Mouse (Mus musculus): ENCODE measurements around the gene Sardh.

Sardh gene

DNA sequence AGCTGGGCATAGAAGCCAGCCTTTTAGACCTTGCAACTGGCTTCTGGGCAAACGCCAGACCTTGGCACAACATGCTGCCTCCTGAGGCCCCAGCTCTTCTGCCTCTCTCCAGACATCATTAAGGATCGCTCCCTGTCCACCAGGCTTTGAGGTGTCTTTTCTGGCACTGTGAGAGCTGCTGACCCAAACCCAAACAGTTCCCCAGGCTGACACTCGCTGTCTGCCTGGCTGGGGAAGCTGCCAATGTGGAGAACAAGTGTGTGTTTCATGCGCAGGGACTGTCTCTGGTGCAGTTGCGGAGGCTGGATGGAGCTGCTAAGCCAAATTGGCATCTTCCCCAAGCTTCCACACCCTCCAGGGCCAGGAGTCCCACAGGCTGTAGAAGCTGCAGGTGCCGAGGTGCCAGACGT is 25.1 kb downstream of the Sardh start:
- DNase-seq = no peak

DNA sequence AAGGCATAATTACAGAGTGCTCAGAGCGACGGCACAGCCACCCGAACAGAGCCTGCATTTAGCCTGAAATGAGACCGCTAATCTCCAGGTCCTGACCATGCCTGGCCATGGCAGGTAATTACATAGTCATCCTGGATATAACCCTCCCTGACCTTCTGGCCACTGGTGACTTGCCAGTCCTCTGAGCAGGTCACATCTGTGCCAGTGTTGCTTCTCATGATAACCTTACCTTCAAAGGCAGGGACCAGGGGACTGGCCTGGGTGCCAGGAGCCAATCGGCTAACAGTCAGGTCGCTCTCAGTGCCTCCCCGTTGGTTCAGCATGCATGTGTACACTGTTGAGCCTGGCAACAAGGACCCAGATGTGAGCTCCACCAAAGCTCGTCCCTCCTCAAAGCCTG is 29.6 kb downstream of the Sardh start:
- no peak for DNase-seq

DNA sequence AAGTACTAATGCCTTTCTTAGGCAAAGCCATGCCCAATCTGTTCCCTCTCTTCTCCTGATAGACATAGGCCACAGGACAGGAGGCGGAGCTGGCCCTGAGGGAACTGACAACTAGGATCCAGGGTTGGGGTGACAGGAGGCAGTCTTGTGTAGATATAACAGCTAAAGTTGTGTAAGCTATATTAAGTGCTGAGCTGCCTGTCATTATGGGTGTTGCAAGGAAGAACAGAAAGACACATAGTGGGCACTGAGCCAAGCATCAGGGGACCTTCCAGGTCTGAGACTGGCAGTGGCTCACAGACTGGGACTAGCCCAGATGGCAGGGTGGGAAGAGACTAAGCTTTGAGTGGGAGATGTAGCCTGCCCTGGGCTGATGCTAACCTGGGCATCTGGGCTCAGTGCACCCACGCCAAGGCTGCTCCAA is 30.0 kb downstream of the Sardh start:
- DNase-seq = no peak

DNA sequence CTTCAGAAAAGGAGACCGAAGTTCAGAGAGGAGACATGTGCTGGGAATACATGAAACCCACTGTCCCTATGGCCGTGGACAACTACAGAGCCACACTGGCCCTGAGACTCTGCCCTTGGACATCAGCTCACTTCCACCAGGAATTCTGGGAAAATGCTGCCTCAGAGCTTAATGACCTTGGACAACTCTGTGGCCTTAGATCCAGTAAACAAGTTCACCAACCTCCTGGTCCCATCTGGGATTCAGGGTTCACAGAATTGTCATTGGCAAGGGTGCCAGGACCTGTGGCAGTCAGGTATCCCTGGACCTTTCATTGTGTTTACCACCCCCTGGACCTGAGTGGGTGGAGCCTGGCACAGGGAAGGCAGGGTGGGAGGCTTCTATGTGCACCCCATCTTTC is 32.6 kb downstream of the Sardh start:
- no peak for DNase-seq

DNA sequence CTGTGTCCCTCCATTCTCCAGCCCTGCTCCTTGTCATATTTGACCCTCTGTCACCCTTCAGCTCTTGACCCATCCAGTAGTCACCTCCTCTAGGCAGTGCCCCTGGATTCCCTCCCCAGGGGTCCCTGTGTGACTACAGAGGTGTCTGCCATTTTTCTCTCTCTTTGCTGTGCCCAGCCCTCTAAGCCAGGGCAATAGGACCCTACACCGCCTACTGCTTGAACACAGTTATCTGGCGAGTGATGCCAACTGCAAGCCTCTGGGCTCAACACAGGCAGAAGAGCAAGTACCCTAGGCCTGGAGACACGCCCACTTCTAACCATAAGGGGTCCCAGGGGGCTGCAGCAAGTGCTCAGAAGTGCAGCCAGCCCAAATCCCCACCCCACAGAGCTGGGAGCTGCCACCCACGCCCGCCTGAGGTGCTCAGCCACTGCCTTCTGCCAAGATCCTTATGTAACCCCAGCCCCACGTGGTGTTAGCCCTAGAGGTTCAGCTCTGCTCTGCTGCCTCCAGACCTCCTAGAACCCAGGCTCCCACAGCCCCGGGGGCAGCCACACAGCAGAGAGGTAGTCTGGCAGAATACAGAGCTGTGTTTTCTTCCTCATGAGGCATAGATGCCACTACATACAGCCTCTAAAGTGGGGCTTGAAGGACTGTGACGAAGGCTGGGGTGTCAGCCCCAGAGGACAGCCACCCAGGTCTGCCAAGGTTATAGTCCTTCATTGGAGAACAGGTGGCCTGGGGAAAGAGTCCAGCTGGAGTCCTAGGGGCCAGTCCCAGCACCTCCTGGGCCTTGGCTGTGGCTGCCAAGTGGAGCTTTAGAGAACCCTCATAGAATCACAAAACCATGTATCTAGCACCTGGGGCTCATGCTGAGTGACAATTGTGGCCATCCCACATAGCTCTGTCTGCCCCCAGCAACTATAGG is 35.9 kb downstream of the Sardh start:
- no peak for DNase-seq

DNA sequence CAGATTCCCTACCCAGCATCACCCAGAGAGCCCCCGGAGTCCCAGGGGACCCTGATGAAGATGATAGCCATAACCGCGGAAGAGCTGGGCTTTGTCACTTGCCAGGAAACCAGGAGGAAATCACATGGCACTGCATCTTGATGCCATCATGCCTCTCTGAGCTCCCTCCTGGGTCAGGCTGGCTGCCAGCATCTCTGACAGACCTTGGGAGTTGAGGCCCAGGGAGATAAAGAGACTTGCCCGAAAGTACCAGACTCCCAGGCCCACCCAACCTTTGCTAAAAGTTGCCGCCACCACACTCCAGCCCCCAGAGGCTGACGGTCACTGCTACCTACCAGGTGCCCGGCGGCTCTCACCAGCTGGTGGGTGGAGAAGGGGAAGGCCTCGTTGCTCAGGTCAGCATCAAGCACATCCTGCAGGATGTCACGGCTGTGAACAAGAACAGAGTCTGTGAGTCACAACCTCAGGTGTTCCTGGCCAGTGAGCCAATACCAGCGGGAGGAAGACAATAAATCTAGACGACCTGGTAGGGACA is 37.4 kb downstream of the Sardh start:
- DNase-seq = no peak

DNA sequence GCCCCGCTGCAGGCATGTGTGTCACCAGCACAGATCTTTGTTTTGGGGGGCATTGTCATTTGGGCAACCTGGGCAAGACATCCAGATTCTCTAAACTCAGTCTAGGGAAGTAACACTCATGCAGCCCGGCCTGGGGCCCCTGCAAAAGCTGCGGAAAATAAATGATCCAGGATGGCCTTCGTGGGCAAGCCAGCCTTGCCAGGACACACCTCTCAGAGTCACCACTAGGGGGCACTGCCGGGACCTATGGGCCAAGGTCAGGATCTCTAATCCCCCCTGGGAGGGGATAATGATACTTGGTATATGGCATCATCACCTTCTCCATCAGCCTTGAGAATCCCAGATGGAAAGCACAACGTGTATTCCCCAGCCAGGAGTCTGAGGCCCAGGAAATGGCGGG is 37.9 kb downstream of the Sardh start:
- DNase-seq = peak; percentile 58

DNA sequence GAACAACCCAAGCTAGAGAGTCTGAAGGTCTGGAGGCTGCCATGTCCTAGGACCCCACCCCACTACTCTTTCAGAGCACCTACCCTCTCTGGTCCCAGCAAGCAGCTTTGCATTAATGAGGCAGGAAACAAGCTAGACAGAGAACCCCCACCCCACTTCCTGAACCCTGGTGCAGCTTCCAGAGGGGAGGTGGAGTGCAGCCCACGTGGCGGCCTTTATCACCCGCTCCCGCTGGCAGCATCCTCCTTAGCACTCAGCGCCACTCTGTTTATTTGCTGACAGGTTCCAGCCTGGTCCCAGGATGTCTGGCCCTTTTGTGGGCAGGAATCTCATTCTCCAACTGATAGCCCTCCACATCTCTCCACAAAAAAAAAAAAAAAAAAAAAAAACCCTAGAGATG is 38.3 kb downstream of the Sardh start:
- peak; percentile 36 for DNase-seq

DNA sequence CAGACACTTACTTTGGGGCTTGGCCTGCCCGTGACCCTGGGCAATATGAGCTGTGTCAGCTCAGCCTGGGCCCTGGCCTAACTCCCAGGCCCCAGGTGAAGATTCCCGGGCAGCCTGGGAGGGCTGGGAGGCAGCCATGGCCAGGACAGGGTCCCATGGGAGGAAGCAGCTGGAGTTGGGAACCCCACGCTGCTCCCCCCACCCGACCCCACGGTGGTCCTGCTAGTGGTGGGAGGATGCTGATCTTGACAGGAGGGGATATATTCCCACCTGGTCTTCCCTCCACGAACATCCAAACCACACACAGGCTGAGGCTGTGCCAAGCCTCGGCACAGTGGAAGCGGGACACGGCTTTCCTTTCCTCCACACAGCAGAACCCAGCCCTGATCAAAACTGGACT is 38.8 kb downstream of the Sardh start:
- no peak for DNase-seq

DNA sequence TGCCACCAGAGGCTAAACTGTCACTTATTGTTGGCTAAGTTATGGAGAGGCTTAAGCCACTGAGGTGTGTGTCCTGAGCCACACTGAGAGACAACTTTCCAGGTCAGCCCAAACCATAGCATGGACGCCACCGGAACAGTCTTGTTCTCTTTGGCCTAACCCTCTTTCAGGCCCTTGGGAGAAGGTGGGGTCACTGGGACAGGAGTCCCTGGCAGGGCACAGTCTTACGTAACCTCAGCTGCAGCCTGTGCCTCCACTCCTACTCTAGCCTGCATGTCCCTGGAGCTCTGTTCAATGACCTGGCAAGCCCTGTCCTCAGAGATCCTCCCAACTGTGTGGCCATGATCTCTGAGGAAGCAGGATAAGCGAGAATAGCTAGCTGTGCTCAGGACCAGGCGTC is 41.0 kb downstream of the Sardh start:
- no peak for DNase-seq

DNA sequence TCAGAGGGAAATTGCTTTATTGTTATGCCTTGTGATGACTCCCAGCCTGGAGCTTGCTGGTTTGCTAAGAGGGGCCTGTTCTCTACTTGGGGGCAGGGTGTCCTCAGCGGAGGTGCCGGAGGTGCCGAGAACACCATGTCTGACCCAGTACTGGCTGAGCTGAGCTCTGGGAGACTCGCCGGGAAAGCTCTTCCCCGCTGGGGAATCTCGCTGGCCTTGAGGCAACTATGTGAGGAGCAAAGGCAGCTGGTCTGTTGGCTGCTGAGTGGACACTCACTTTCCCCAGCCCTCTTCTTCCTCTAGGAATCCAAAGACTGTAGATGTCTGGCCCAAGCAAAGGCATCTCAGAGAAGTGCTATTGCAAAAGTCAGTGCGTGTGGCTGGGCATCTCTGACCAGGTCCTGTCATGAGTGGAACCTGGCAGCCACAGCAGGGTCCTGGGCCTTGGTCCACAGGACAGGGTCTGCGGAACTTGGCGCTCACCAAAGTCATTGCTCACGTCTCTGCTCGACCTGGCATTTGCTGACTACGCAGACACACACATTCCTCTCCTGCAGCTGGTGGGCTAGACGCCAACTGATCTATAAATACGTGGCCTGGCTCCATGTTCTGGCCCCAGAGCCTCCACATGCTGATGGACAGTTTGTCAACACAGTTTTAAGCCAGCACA is 41.9 kb downstream of the Sardh start:
- DNase-seq = no peak

DNA sequence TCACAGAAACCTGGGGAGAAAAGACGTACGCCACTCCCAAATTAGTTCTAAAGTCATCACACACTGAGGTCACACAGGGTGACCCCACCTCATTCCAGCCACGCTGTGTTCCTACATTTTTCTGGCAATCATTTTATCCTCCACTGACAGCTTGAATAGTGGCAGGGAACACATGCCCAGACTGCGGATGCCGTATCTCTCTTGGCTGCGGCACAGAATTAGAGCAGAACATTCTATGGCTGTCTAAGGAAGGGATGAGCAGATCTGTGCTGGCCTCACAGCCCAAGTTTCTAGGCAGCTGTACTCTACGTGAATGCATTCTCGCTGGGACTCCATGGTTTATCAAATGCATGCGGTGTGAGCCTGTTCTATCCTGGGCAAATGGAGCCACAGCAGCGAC is 42.5 kb downstream of the Sardh start:
- DNase-seq = no peak

DNA sequence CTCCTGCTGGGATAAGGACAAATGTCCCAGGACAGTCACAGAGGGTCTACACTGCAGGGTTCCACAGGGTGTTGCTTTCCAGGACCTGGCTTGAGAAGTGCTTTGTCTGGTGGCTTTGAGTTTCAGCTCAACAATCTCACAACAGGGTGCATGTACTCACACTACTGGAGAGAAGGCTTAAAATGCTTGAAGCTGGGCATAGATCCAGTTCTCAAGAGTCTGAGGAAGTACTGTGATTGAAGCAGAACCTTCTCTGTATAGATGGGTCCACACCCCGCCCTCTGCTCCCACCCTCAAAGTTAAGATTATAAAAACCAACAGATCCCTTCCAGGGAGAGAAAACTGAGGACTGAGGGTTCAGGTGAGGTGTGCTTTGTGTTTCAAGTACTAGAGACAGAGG is 47.6 kb downstream of the Sardh start:
- no peak for DNase-seq

DNA sequence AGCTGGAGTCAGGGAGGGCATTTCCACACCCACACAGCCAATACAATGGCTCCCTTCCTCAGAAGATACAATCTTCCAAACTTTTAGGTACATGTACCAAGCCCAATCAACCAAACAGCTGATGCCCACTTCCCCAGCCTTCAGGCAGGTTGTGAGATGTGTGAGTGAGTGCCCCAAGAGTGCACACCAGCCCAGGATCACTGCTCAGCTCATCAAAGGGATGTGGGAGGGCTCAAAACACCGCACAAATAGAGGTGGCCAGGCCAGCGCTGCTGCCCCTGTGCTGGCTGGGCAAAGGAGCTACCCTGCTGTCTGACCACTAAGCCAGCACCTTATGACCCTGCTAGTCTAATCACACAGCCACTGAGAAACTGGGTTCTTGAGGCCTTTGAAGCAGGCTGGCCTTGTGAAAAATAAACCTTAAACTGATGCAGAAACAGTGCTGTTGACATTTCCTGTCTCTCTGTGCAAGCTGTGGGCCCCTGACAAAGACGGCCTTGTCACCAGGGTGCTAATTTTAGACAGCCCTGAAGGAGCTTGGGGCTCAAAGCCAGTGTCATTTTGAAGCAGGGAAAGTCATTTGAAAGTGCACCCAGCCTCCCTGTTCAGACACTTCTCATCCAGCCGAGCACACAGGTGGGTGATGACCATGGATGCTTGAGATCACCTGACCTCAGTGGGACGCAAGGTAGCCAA is 49.4 kb downstream of the Sardh start:
- no peak for DNase-seq

DNA sequence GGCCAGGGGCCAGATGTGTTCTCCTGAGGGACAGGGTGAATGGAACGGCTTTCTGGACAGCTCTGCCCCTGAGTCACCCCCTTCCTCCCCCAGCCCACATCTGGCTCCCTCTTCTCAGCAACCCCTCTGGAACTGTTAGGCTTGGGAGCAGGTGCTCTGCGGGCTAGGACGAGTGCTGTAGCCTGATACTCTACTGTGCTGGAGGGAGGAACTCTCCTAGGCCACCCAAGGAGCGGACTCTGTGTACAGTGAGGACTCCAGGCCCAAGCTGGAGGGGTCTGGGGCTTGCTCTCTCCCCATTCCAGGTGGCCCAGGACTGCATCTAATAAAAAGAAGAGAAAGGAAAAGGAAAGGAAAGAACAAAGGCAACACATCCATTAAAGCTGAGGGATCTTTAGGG is 58.1 kb downstream of the Sardh start:
- no peak for DNase-seq

DNA sequence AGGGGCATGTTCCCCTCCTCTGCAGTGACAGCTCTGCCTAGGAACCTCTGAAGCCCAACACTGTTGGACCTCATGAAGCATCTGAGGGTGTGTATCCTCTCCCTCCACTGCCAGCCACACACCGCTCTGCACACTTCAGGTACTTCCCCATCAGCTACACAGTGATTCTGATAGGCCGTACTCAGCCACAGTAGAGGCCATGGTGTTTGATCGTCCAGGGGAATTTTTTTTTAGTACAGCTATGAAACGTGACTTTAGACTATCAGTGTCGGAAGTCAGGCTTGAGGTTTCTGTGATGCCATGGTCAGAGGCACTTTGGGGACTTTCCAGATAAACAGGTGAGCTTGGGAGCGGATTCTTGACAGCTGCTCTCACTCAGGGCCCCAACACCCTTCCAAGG is 60.6 kb downstream of the Sardh start:
- DNase-seq = no peak

DNA sequence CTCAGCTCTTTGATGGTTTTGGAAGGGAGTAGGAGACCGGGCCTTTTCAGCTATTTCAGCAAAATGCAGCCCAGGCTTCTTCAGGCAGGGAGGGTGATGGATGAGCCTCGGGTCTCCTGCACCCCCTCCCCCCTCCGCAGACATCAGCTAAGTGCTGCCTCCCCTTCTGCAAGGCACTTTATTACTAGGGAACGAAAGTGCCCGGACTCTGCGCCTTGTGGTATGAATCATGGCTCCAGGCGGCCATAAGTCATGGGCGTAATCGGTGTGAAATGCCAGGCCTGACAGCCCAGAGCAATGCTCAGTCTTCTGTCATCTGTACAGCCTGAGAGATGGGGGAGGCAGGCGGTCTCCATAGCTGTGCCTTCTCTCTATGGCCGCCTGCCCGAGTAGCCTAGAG is 64.4 kb downstream of the Sardh start:
- DNase-seq = peak; percentile 40

DNA sequence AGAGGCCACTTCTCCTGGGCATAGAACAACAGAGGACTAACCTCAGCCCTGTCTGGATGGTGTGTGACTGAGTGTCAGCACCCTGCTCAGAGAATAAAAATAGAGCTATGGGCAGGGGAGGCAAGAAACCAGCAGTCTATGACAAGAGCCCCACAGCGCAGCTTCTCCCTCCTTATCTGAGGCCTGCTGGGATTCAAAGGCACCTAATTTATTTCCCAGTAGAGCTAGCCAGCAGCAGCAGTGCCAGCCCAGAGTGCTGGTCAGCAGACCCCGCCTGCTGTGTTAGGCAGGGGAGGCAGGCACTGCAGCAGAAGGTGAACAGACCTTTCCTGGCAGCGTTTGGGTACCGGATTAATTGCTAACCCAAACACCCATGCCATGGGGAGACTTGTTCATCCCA is 66.2 kb downstream of the Sardh start:
- no peak for DNase-seq

DNA sequence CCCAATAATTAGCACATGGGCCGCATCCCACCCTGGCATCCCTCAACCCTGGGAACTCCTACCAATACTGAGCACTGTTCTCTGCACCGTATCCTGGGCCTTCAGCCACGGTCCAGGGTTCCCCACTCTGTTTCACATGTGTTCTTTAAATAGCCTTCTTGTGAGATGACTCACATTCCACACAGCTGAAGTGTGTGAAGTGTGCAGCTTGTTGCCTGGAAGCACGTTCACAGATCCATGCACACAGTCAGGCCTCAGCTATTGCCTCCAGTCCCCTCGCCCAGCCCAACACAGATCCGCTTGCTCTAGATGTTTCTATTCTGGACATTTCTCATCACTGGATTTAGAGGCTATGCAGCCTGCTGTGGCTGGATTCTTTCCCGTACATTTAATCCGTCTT is 69.0 kb downstream of the Sardh start:
- no peak for DNase-seq

DNA sequence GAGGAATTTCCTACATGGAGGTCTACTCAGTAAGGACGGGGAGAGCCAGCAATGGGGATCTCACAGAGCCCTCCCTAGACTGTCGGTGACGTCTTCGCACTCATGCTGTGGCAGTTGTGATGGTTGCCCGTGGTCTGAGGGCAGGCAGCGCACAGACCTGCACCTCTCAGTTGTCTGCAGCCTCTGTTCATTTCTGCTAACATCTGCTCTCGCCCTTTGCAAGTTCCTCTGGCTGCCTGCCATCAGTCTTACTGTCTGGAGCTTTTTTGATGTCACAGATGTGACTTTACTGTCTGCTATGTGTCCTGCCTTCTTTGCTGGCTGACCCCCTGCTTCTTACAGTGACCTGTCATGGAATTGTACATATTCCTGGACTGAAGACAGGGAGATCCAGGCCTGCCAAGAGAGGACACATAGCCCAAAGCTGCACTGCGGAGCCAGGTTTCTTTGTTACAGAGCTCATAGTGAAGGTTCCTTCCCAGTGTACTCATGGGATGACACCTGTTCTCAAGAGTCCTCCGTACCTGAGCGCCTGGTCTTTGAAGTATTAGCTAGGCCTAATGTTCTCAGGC is 72.4 kb downstream of the Sardh start:
- DNase-seq = no peak

DNA sequence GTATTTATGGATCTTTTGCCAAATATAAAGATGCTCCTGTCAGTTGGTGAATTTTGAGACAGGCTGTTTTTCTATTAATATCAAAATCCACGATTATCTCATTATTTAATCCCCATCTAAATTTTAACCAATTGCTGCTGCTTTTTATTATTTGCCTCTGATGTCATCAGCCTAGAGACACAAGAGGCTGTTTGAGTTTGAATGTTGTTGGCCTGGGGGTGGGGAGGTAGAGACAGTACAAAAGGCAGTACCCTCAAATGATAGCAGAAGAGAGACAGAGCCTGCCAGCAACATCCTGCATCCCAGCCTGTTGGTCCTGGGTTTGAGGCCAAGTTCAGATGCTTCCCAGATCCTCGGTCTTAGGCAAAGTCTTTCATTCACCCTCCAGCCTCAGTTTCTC is 73.9 kb downstream of the Sardh start:
- DNase-seq = no peak

DNA sequence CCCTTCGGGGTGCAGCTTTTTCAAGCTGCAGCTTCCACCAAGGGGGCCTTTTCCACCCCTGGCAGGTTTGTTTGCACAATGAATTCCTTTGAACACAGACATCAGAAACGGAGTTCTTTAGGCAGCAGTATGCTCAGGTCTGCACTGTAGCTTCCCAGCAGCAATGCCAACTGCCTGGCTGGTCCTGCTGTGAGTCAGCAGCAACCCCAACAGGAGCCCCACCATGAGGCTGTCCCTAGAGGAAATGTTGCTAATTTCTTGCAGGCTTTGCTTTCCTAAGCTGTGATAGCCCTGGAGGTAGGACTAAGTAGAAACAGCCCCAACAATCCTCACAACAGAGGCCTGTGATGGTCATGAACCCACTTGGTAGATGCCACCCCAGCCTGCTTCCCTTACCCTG is 81.1 kb downstream of the Sardh start:
- no peak for DNase-seq

DNA sequence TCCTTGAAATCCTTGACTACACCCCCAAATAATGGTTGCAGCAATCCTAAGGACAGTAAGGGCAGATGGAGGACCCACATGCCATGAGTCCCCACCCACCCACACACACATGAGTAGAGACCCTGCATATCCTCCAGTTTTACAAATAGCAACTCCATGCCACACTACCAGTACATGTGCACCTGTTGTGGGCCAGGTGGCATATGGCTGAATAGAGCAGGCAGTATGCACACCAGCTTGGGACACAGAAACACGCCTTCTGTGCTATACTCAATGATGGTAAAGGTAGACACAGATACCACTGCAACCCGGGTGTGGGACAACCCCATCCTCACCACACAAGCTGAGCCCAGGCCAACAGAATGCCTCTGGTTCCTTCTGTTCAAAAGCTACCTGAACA is 82.1 kb downstream of the Sardh start:
- DNase-seq = no peak

Data from liver (tissue).